Mouse (Mus musculus) lung, postnatal 0 days (tissue): Measurements from ENCODE around the gene Agap3. TPM values are rescaled to one million over a fixed set of nuclear protein-coding genes. Genes with fewer than 3 reads are reported as not detected.

ENCODE experiments used
- ATAC-seq: fragments of 200-750 bp; cut with Nextera tagmentation; 2 replicates; pipeline ENCODE4 v1.8.0; 2017; ENCODE audit warnings: moderate library complexity
- DNase-seq: peaks from one replicate; pipeline ENCODE4 v3.0.0-alpha.2; 2016; ENCODE audit warnings: low spot score
- H3K27ac ChIP-seq: fragments of 300-500 bp; sonication (generic); 2 replicates; pipeline ENCODE4 v1.5.1; 2014; ENCODE audit warnings: antibody characterized with exemption, mild to moderate bottlenecking, low read length, mixed read lengths
- H3K27me3 ChIP-seq: fragments of 300-500 bp; sonication (generic); replicated peaks from 2 replicates; pipeline ENCODE4 v1.6.1; 2014; ENCODE audit warnings: low read length, mixed read lengths; ENCODE audit not compliant: insufficient read depth
- H3K36me3 ChIP-seq: fragments of 300-500 bp; sonication (generic); 2 replicates; pipeline ENCODE4 v1.6.1; 2014; ENCODE audit warnings: low read length, mixed read lengths; ENCODE audit not compliant: insufficient read depth
- H3K4me1 ChIP-seq: fragments of 300-500 bp; sonication (generic); 2 replicates; pipeline ENCODE4 v1.6.1; 2014; ENCODE audit warnings: antibody characterized with exemption, low read depth, low read length, mixed read lengths; ENCODE audit not compliant: insufficient read depth
- H3K4me2 ChIP-seq: fragments of 300-500 bp; sonication (generic); replicated peaks from 2 replicates; pipeline ENCODE4 v1.6.1; 2014; ENCODE audit warnings: low read depth, mild to moderate bottlenecking, low read length, moderate library complexity, mixed read lengths
- H3K4me3 ChIP-seq: fragments of 300-500 bp; sonication (generic); 2 replicates; pipeline ENCODE4 v1.5.1; 2014; ENCODE audit warnings: low read depth, low read length
- H3K9ac ChIP-seq: fragments of 300-500 bp; sonication (generic); replicated peaks from 2 replicates; pipeline ENCODE4 v1.6.1; 2014; ENCODE audit warnings: low read depth, mild to moderate bottlenecking
- H3K9me3 ChIP-seq: fragments of 300-500 bp; sonication (generic); 2 replicates; pipeline ENCODE4 v1.6.1; 2016; ENCODE audit warnings: low read length, mixed read lengths
- CTCF ChIP-seq: IDR thresholded peaks from 2 replicates; pipeline ENCODE4 v1.5.1; 2016; ENCODE audit warnings: antibody characterized with exemption, mild to moderate bottlenecking
- EP300 ChIP-seq: IDR thresholded peaks from 2 replicates; pipeline ENCODE4 v1.6.1; 2016; ENCODE audit warnings: antibody characterized with exemption, mild to moderate bottlenecking, control low read depth
- WGBS: fragments of 180-500 bp; shearing (Covaris S2); extraction: QIAGEN DNeasy Blood & Tissue Kit; methylation state at CpG from one replicate; pipeline ENCODE4 v1.1.7; 2014; 5-methylcytosine and 5-hydroxymethylcytosine counted together
- polyA plus RNA-seq: library from polyadenylated mRNA; unstranded; fragments of >200 nt; fragmentation: Nextera tagmentation; extraction: Ambion mirVana; gene quantifications from 2 replicates; pipeline ENCODE4 v1.2.1, GENCODE M21; 2015

Gene Agap3
- polyA plus RNA-seq, 1 experiment from 2014 or later = 44.7 TPM

DNA sequence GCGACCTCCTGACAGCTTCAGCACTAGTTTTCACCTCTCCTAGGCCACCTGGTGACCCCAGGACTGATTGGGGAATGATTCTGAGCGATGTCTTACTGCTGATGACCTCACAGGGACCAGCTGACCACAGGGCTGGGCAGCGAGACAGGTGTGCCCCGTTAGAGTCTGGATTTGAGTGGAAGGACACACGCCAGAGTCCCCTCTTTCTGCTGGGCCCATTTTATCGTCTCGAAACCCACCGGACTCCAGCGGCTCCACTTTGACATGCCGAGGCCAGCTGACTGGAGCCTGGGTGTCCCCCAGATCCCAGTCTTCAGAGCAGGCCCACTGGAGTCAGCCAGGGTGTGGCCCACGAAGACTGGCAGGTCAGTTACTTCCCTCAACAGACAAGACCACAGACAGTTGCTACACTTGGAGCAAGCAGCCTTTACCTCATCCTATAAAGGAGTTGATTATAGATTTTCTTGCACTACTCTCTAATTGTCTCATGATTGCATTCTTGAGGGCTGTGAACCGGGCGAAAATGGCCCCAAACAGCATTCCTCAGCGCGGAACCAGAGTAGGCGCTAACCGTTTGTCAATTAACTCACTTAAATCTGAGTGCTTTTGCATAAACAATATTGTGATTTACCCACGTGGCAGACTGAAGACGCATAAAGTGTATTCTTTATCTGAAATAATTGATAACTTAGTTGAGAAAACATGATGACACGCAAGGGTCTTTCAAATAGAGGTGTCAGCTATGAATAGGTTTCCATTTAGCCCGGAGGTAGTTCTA, 27.8 kb upstream of the Agap3 start:
- H3K4me3 ChIP-seq = peak overlapping the region; percentile 74
- peak; percentile 59 for DNase-seq
- peaks cover 31% of the 10 kb centered on the region for H3K4me1 ChIP-seq
- H3K4me2 ChIP-seq = peak overlapping the region; percentile 81
- ATAC-seq = peak; percentile 28
- WGBS = 7% methylated on average over 21 of the region's 21 CpGs
- peak overlapping the region; percentile 77 for H3K9ac ChIP-seq
- H3K9me3 ChIP-seq = no peaks in the 10 kb centered on the region
- H3K27me3 ChIP-seq = no peaks in the 10 kb centered on the region
- H3K36me3 ChIP-seq = 0 out of 2 replicates have a peak, but pooled peaks cover 7% of the 10 kb centered on the region
- peak overlapping the region; percentile 99 for H3K27ac ChIP-seq
- TF ChIP-seq CTCF = no peak
- no peak; the same call in 1 of the 2 replicates for TF ChIP-seq EP300

DNA sequence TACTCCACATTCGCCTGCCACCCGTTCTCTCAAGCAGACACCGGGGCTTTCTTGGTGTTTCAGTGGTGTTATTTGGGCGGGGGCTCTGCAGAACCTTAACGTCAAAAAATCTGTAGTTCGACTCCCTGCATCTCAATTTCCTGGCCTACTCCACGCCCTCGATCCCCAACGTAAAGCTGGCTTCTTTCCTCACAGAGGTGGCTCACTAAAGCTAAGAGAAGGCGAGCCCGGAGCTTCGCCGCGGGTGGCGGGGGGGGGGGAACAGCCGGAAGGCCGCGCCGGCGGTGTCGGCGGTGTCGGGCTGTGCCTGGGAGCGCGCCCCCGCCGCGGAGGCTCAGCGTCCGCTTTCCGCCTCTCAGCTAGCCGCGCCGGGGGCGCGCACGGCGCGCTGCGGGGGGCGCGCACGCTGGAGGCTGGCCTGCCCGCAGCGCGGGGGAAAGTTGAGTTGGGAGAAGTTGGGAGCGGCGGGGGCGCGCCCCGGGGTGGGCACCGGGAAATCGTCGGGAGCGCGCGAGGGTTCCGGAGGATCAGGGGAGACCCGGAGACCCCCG, 27.0 kb upstream of the Agap3 start:
- Histone ChIP-seq H3K4me3 (peak overlapping the region; percentile 74), H3K9ac (peak overlapping the region; percentile 62), H3K4me1 (peaks cover 31% of the 10 kb centered on the region), H3K4me2 (peak overlapping the region; percentile 81), H3K27ac (peak overlapping the region; percentile 99), H3K27me3 (no peaks in the 10 kb centered on the region), H3K36me3 (peaks cover 9% of the 10 kb centered on the region; the same call in 1 of the 2 replicates), H3K9me3 (no peaks in the 10 kb centered on the region)
- no peak for TF ChIP-seq CTCF
- TF ChIP-seq EP300 = no peak
- WGBS = under 1% methylated on average over 45 of the region's 60 CpGs
- ATAC-seq (peak; percentile 55), DNase-seq (peak; percentile 95)

DNA sequence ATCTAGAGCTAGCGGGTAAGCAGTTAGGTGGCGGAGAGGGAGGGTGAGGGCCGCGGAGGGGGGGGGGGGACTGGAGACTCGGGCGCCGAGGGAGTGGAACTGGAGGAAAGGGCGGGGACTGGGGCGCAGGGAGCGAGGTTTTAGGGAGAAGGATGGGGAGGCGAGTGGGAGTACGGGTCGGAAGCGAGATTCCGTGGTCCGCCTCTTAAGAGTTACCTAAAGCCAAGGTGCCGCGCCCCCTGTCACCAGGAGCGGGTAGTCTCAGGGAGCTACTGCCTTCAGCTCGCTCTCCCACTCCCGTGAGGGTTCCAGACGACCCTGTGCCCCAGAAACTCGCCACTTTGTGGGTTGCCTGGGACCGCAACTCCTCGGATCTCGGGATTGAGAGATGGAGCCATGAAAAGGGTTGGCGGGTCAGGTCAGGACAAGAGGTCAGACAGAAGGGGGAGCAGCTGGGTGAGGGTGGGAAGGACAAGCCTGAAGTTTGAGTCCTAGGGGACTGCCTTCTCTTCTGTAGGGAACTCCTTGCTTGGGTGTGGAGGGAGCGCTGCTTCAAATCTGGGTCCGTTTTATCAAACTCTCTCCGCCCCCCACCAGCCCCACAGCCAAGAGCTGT, 26.4 kb upstream of the Agap3 start:
- Histone ChIP-seq H3K36me3 (peaks cover 10% of the 10 kb centered on the region; the same call in 1 of the 2 replicates), H3K4me3 (peak overlapping the region; percentile 74), H3K9me3 (no peaks in the 10 kb centered on the region), H3K27me3 (no peaks in the 10 kb centered on the region), H3K9ac (peak overlapping the region; percentile 62), H3K27ac (peak overlapping the region; percentile 99), H3K4me2 (peak overlapping the region; percentile 81), H3K4me1 (peaks cover 31% of the 10 kb centered on the region)
- ATAC-seq = peak; percentile 2; the same call in 1 of the 2 replicates
- DNase-seq = peak; percentile 76
- 1% methylated on average over 25 of the region's 30 CpGs for WGBS
- TF ChIP-seq CTCF = peak; percentile 39
- no peak for TF ChIP-seq EP300

DNA sequence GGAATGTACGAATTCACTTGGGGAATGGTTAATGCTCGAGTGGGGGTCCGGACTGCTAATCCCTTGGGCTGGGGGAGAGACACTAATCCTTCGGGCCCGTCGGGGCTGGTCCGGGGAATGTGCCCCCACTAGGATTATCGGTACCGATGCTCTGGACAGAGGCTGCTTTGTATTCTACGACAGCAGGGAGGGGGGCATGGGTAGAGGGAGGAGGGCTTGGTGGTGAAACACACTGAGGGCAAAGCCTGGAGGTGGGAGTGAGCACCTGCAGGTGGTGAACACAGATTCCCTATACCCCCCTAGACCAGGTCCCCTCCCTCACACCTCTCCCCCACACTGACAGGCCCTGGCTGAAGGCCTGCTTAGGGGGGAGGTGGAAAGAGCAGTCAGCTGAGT, 25.9 kb upstream of the Agap3 start:
- peak overlapping the region; percentile 81 for H3K4me2 ChIP-seq
- WGBS = 6% methylated on average over 10 of the region's 10 CpGs
- H3K4me1 ChIP-seq = peaks cover 31% of the 10 kb centered on the region

DNA sequence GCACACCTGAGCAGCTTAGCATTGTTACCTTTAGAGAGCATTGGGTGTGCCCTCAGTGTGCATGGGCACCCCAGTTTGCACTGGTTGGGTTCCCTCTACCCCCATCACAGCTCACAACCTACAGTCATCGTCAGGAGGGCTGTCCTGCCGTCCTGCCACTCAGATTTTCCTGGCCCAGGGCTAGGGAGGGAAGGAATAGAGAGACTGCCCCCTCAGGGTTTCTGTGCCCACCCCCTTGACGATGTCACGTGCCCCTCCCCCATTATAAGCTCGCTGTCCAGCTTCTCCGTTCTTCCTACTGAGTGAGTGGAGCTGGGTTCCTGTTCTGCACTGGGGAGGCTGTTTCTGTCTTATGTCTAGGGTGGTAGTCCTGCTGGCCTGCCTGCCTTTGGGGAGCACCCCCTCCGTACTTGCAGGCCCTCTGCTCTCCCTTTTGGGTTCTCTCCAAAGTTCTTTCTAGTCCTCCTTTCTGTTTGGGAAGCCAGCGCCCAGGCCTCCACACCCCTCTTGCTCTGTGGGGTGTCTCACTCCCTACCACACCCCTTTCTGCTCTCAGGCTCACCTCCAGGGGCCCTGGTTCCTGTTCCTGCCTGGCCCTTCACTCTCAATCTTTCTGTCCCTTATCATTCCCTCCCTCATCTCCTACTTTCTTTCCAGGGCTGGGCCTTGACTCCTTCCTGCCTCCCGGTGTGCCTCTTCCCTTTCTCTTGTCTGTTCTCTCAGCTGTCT, 25.3 kb upstream of the Agap3 start:
- H3K27me3 ChIP-seq = no peaks in the 10 kb centered on the region
- H3K36me3 ChIP-seq = peaks cover 20% of the 10 kb centered on the region
- ATAC-seq = no peak
- WGBS = 14% methylated on average over 9 of the region's 9 CpGs
- H3K4me3 ChIP-seq = peak overlapping the region; percentile 74; the same call in 1 of the 2 replicates
- peak overlapping the region; percentile 21; the same call in 1 of the 2 replicates for H3K27ac ChIP-seq
- peak; percentile 37 for DNase-seq
- no peak overlapping the region for H3K9ac ChIP-seq
- H3K4me2 ChIP-seq = peak overlapping the region; percentile 81
- H3K9me3 ChIP-seq = no peaks in the 10 kb centered on the region
- TF ChIP-seq CTCF (no peak), EP300 (no peak)
- peaks cover 31% of the 10 kb centered on the region for H3K4me1 ChIP-seq

More for the DNA sequence above, 25.9 kb upstream of the Agap3 start:
- Histone ChIP-seq H3K4me3 (peak overlapping the region; percentile 74), H3K36me3 (peaks cover 13% of the 10 kb centered on the region; the same call in 1 of the 2 replicates), H3K27ac (0 out of 2 replicates have a peak overlapping the region, but pooled peaks have one; percentile 99), H3K9me3 (no peaks in the 10 kb centered on the region), H3K27me3 (no peaks in the 10 kb centered on the region), H3K9ac (peak overlapping the region; percentile 62; the same call in 1 of the 2 replicates)
- ATAC-seq (no peak), DNase-seq (peak; percentile 26)
- TF ChIP-seq EP300 = no peak
- TF ChIP-seq CTCF = no peak
